Mouse (Mus musculus): ENCODE measurements at regions not wholly inside any gene's neighbourhood (a gene's known extent, or its start where the extent isn't known, plus 50 kb on each side); places are given as distances from the start of the nearest gene placed in this dataset.
A peak's percentile ranks its signal among the peaks of the same experiment; 100 is the strongest.

DNA sequence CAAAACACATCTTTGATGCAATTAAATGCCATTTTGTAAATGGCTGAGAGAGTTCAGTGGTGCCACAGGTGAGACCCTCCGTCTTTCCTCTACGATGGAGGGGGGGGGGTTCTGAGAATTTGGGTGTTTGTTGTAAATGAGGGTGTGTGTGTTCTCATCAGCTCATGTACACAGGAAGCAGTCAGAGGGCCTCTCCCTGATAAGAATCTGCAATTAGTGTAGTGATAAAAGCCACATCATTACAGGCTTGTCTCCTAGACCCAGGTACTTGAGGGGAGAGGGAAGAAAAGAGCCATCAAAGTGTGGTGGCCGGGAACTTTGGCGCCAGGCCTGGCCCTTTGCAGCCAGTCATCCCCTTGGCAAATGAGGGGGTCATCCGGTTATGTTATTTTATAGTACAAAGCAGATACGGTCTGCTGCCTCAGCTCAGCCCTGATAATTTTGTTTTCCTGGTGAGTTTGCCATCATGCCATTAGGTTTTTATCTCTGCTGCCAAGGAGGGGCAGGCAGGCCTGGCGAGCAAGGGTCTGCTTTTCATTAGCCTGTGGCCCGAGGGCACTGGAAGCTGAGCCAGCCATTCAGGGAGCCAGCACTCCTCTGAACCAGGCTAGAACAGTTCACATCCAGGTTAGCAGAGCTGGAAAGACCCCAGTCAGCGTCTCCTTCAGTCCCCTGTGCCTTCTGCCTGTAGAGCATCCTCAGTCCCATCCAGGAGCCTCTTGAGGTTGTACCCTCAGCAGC lies 59.7 kb downstream of the H2al1j start:
- 70% methylated on average over 9 of the region's 9 CpGs for WGBS
- DNase-seq (ENCODE audit: extremely low spot score, low spot score): peak; percentile 23
- Histone ChIP-seq H3K4me3 (no peak overlapping the region), H3K27ac (no peak overlapping the region), H3K4me1 (no peaks in the 10 kb centered on the region), H3K27me3 (ENCODE audit: poor library complexity, severe bottlenecking) (peaks cover 94% of the 10 kb centered on the region), H3K36me3 (replicated peaks) (no peaks in the 10 kb centered on the region), H3K9me3 (no peaks in the 10 kb centered on the region)

DNA sequence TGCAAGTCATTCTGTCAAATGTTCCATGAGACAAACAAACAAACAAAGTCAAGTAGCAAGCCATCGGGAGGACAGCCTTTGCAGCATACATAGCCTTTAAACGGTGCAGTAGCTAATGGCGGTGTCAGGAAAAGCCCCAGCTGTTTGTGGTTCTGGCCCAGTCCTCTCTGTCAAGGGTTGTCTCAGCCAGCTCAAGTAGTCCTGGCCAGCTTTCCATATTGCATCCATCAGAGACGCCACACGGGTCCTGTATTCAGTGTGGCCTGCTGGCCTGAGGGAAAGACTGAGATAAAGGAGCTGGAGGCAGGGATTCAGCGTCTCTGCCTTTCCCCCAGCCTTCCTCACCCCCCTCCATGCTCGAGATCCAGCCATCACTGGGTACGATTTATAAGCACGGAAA lies 61.2 kb downstream of the H2al1j start:
- no peak overlapping the region for H3K4me3 ChIP-seq
- 74% methylated on average over 9 of the region's 9 CpGs for WGBS
- no peaks in the 10 kb centered on the region for H3K36me3 ChIP-seq (replicated peaks)
- no peak overlapping the region for H3K27ac ChIP-seq
- H3K27me3 ChIP-seq (ENCODE audit: poor library complexity, severe bottlenecking): peaks cover 82% of the 10 kb centered on the region
- no peak for DNase-seq (ENCODE audit: extremely low spot score, low spot score)
- H3K4me1 ChIP-seq: no peaks in the 10 kb centered on the region
- H3K9me3 ChIP-seq: no peaks in the 10 kb centered on the region

DNA sequence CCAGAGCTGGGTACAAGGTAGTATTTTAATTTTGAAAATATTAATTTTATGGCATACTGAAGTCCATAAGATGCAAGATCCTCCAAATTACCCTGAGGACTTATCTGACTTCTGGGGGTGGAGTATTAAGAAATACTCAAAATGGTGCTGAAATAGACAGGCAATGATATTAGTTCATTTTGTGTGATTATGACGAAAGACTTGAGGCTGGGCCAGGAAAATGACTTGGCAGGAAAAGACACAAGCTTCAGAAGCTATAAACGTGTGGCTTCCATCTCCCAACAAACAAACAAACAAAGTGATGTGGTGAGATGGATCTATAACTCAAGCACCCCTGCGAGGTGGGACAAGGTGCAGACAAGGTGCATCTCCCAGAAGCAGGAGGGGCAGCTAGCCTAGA lies 72.8 kb downstream of the H2al1j start:
- 85% methylated on average over 3 of the region's 3 CpGs for WGBS
- H3K27me3 ChIP-seq (ENCODE audit: poor library complexity, severe bottlenecking): peaks cover 63% of the 10 kb centered on the region
- DNase-seq (ENCODE audit: extremely low spot score, low spot score): no peak
- H3K4me1 ChIP-seq: no peaks in the 10 kb centered on the region
- no peaks in the 10 kb centered on the region for H3K36me3 ChIP-seq (replicated peaks)
- H3K9me3 ChIP-seq: peaks cover 6% of the 10 kb centered on the region; the same call in 1 of the 2 replicates
- H3K4me3 ChIP-seq: no peak overlapping the region
- no peak overlapping the region for H3K27ac ChIP-seq

DNA sequence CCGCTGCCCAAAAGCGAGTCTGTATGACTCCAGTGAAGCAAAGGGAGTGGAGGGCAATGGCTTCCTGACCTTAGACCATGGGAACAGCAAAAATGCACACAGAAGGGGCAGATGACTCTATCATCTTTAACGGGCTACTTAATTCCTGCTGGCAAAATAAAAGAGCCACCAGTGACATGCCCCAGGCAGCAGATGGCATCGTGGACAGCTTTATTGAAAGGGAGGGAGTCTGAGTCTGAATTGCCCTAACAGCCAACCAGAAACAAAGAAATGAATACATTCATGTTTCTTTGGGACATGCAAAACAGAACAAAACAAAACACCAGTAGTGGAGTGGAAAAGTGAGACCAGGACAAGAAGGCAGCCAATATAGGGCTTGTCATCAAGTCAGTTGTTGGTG lies 76.7 kb downstream of the H2al1j start:
- no peak overlapping the region for H3K27ac ChIP-seq
- H3K9me3 ChIP-seq: peaks cover 6% of the 10 kb centered on the region; the same call in 1 of the 2 replicates
- DNase-seq (ENCODE audit: extremely low spot score, low spot score): no peak
- H3K4me1 ChIP-seq: no peaks in the 10 kb centered on the region
- H3K4me3 ChIP-seq: no peak overlapping the region
- WGBS: 77% methylated on average over 4 of the region's 4 CpGs
- H3K36me3 ChIP-seq (replicated peaks): no peaks in the 10 kb centered on the region
- H3K27me3 ChIP-seq (ENCODE audit: poor library complexity, severe bottlenecking): peaks cover 76% of the 10 kb centered on the region

DNA sequence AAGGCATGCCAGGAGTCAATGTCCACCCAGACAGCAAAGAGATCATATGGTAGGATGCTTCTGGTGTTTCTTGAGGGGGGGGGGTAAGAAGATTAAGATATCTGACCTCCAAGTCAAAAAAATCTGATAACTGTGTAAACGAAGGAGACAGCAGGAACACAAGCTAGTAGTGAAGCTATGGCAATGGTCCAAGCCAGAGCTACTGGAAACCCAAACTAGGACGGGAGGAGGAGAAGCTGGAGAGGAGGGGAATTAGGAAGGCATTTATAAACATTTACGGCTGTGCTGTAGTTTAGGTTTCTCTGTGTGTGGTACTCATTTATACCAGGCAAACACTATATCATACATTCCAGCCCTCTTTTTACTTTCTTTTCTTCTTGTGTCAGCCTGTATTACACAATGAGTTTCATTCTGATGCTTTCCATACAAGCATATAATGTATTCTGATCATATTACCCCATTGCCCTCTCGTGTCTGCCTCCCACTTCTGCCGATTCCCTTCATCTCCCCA lies 84.7 kb downstream of the H2al1j start:
- Histone ChIP-seq H3K27ac (no peak overlapping the region), H3K36me3 (replicated peaks) (no peaks in the 10 kb centered on the region), H3K27me3 (ENCODE audit: poor library complexity, severe bottlenecking) (peaks cover 99% of the 10 kb centered on the region), H3K4me3 (no peak overlapping the region), H3K9me3 (no peaks in the 10 kb centered on the region), H3K4me1 (peaks cover 13% of the 10 kb centered on the region)
- WGBS: 87% methylated on average over 5 of the region's 5 CpGs
- no peak for DNase-seq (ENCODE audit: extremely low spot score, low spot score)

DNA sequence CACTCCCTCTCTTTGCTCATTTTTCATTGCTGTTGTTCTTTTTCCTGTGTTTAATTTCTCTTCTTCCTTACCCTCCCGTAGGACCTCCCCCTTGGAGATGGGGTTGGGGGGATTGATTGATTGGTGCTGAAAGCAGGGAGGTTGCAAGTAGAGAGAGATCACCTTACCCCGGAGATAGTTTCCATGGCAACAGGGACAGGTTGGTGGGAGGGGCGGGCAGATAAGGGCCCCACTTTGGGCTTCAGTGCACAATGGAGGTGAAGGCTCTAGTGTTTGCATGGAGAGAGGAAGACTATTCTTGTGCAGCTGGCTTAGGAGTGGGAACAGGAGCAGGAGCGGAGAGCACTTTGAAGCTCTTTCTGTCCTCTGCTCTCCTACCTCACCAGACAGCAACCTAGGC lies 88.0 kb downstream of the H2al1j start:
- no peak for DNase-seq (ENCODE audit: extremely low spot score, low spot score)
- WGBS: 37% methylated on average over 4 of the region's 4 CpGs
- H3K27me3 ChIP-seq (ENCODE audit: poor library complexity, severe bottlenecking): peaks cover 99% of the 10 kb centered on the region
- H3K4me1 ChIP-seq: peaks cover 16% of the 10 kb centered on the region
- H3K27ac ChIP-seq: no peak overlapping the region
- no peaks in the 10 kb centered on the region for H3K36me3 ChIP-seq (replicated peaks)
- H3K4me3 ChIP-seq: no peak overlapping the region
- H3K9me3 ChIP-seq: no peaks in the 10 kb centered on the region

DNA sequence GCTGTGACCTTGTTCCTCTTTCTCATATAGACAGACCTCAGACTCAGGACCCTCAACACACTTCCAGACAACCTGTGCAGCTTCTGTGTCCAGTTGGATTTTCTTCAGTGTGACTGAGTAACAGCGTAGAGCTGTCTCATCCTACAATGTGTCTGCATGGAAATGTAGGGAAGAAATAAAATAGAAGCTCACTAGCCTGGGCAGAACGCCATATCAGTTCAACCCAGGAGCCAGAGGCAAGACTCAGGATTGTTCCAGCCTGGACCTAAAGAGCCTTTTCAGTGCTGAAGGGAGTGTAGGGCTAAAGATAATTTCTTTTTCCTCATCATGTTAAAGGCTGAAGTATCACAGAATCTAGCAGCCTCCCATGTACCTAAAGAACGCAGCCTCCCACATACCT lies 88.9 kb downstream of the H2al1j start:
- Histone ChIP-seq H3K4me1 (peaks cover 16% of the 10 kb centered on the region), H3K27me3 (ENCODE audit: poor library complexity, severe bottlenecking) (peaks cover 99% of the 10 kb centered on the region), H3K36me3 (replicated peaks) (no peaks in the 10 kb centered on the region), H3K9me3 (no peaks in the 10 kb centered on the region), H3K4me3 (no peak overlapping the region), H3K27ac (no peak overlapping the region)
- no peak for DNase-seq (ENCODE audit: extremely low spot score, low spot score)
- 94% methylated on average over 3 of the region's 3 CpGs for WGBS

DNA sequence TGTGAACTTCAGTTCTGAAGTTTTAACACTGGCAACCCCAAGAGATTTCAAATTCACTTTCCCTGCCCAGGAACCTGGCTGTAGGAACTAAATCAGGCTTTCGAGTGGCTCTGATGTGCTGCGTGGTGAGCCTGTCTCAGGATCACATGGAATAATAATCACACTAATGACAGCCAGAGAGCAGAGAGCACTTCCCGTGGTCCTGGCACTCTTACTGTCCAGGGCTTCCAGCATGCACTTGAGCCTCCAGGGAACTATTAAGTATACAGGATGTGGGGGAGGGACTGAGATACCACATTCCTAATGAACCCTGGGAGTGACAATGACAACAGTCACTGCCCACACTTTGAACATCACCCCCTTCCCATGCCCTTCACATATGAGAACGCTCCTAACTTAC lies 90.2 kb downstream of the H2al1j start:
- Histone ChIP-seq H3K27me3 (ENCODE audit: poor library complexity, severe bottlenecking) (peaks cover 97% of the 10 kb centered on the region), H3K9me3 (no peaks in the 10 kb centered on the region), H3K4me3 (no peak overlapping the region), H3K36me3 (replicated peaks) (no peaks in the 10 kb centered on the region), H3K27ac (no peak overlapping the region), H3K4me1 (peaks cover 18% of the 10 kb centered on the region)
- 73% methylated on average over 4 of the region's 4 CpGs for WGBS
- DNase-seq (ENCODE audit: extremely low spot score, low spot score): no peak

DNA sequence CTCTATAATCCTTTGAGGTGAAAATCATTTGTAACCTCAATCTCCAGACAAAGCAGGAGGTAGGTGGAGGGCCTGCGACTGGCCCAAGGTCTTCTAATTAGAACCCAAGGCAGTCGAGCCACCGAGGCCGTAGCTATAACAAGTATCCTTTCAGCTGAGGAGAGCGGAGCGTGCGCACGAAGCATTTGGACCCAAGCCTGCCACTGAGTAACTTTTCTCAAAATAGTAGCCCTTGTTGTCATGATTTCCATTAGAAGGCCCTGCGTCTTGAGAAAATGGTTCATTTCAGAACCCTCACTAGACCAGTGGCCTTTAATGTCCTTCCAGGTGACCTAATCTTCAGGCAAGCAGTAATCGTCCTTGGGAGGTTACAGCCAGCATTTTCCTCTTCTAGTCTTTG lies 90.6 kb downstream of the H2al1j start:
- DNase-seq (ENCODE audit: extremely low spot score, low spot score): no peak
- 88% methylated on average over 10 of the region's 10 CpGs for WGBS
- Histone ChIP-seq H3K27me3 (ENCODE audit: poor library complexity, severe bottlenecking) (peaks cover 97% of the 10 kb centered on the region), H3K4me1 (peaks cover 22% of the 10 kb centered on the region), H3K4me3 (no peak overlapping the region), H3K27ac (no peak overlapping the region), H3K9me3 (no peaks in the 10 kb centered on the region), H3K36me3 (replicated peaks) (no peaks in the 10 kb centered on the region)

DNA sequence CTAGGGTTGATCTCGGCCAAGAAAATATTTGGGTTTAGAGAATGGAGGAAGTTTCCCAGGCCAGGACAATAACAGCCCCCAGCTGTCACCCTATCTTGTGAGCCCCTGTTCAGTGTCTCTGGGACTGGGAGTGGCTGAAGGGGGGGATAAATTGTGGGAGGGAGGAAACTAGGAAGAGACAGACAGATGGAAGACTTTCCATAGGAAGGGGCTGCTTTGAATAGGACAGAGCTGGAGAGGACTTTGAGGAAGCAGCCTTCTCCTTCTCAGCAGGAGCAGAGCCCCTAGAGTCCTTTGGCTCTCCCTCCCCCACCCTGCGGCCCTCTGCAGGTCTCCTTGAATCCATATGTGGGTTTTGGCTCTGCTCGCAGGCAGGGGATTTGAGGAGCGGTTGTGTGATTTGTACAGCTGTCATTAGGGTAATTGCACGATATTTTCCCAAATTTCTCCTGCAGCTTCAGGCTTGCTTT lies 91.6 kb downstream of the H2al1j start:
- no peak overlapping the region for H3K4me3 ChIP-seq
- no peak overlapping the region for H3K27ac ChIP-seq
- no peak for DNase-seq (ENCODE audit: extremely low spot score, low spot score)
- H3K36me3 ChIP-seq (replicated peaks): no peaks in the 10 kb centered on the region
- H3K4me1 ChIP-seq: peaks cover 31% of the 10 kb centered on the region
- WGBS: 44% methylated on average over 5 of the region's 5 CpGs
- H3K27me3 ChIP-seq (ENCODE audit: poor library complexity, severe bottlenecking): peaks cover 97% of the 10 kb centered on the region
- H3K9me3 ChIP-seq: no peaks in the 10 kb centered on the region

DNA sequence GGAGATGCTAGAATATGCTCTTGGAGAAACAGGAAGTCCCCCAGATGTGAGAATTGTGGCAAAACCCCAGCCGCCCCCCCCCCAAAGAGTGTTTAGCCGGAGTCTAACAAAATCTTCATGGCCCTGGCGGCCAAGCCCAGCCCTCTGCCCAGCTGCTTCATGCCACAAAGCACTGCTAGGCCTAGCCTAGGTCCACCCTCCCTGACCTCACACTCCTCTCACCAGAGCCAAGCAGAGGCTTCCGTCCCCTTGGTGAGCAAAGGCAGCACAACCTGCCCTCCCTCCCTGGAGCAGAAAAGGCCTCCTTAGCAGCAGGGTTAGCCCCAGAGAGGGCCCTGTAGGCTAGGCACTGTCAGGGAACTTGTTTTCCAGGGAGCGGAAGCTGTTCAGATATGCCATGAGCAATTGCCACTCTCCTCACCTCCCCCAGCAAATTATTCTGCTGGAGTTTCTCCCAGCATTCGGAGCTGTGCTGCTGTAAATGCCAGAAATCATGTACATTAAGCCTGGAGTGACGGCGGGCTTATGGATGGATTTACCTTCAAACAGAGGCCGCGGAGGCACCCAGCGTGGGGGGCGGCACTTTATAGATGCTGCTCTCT lies 104.9 kb downstream of the H2al1j start:
- Histone ChIP-seq H3K9me3 (no peaks in the 10 kb centered on the region), H3K4me3 (no peak overlapping the region), H3K27me3 (ENCODE audit: poor library complexity, severe bottlenecking) (peaks cover 99% of the 10 kb centered on the region), H3K4me1 (peaks cover 42% of the 10 kb centered on the region), H3K36me3 (replicated peaks) (no peaks in the 10 kb centered on the region), H3K27ac (peak overlapping the region; percentile 46; the same call in 1 of the 2 replicates)
- 62% methylated on average over 12 of the region's 12 CpGs for WGBS
- DNase-seq (ENCODE audit: extremely low spot score, low spot score): no peak

DNA sequence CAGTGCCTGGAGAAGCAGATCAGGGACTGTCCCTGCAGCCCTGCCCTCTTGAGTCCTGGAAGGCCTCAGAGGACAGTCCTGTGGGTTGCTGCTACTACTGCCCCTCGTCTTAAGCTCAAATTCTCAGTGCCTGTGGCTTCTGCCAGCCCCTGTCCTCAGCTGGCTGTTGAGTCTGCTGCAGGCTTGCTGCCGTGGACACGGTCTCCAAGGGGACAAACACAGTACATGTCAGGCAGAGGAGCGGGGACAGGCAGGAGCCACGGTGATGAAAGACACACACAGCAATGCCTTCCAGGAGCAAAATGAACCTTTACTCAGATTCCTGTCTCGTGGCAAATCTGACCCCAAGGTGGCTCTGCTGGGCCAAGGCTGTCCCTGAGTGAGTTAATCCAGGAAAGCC lies 107.7 kb downstream of the H2al1j start:
- Histone ChIP-seq H3K9me3 (no peaks in the 10 kb centered on the region), H3K4me3 (no peak overlapping the region), H3K27ac (no peak overlapping the region), H3K27me3 (ENCODE audit: poor library complexity, severe bottlenecking) (peaks cover 99% of the 10 kb centered on the region), H3K4me1 (peaks cover 43% of the 10 kb centered on the region), H3K36me3 (replicated peaks) (no peaks in the 10 kb centered on the region)
- 62% methylated on average over 6 of the region's 6 CpGs for WGBS
- no peak for DNase-seq (ENCODE audit: extremely low spot score, low spot score)

DNA sequence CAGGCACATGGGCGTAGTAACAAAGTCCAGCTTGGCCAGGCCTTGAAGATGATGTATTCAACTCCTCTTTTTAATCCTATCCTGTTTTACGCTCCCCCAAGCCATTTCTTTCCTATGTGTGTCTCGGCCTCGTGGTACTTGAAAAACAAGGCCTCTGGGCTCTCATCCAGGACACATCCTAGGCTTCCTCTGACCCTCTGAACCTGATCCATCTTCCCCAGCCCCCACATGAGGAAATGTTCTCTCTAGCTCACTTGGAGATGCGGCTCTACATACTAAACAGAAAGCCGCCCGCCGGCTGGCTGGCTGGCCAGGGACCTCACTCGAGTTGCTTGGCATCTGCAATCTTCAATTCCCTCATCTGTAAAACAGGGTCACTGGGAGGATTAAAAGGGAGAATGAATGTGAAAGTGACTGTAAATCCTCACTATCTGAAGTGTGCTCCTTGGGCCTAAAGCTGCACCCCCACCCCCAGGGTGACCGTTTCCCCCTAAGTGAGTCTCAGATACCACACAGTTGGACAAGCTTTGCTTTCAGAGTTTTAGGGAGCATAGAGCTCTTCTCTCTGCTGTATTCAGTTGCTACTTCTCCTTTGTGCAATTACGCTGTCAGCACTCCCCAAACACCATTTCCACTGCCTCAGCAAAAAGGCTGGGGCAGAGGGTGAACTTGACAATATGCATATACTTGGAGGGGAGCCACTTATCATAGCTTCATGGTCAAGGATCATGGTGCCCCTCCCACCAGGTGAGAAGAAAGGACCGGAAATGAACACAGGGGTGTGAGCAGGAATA lies 109.7 kb downstream of the H2al1j start:
- H3K4me1 ChIP-seq: peaks cover 42% of the 10 kb centered on the region
- no peak overlapping the region for H3K27ac ChIP-seq
- H3K9me3 ChIP-seq: no peaks in the 10 kb centered on the region
- H3K36me3 ChIP-seq (replicated peaks): no peaks in the 10 kb centered on the region
- no peak for DNase-seq (ENCODE audit: extremely low spot score, low spot score)
- peaks cover 98% of the 10 kb centered on the region for H3K27me3 ChIP-seq (ENCODE audit: poor library complexity, severe bottlenecking)
- H3K4me3 ChIP-seq: no peak overlapping the region
- 70% methylated on average over 12 of the region's 12 CpGs for WGBS

All from forebrain, embryonic 10.5 days (tissue).